Mouse (Mus musculus): Measurements from ENCODE around the gene Tfcp2l1.

DNA sequence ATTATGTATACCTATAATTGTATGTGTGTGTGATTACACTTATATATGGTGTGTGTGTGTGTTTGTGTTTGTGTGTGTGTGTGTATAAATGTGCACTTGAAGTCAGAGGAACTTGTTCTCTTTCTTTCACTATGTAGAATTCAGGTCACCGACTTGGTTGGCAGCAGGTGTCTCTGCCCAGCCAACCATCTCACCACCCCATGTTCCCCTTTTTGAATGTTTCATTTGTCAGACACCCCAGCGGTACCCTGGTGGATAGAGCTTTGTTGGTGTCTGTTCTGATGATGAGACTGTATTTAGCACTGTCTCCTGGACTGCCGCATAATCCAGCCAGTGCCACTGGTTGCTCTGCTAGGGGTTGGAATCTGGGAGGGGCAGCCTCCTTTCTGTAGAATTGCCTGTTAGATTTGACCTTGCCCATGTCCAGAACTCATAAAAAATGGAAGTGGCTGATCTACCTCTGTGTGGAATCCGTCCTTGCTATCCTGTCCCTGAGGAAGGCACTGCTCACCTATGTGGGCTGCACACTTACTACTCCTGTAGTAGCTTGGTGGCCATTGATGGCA is 5.8 kb downstream of the Tfcp2l1 start:
- TF ChIP-seq POLR2A (IDR thresholded peaks at IDR 0.05; ENCODE audit: insufficient read depth, low read depth, low read length), result no peak
- no peak for TF ChIP-seq EP300 (IDR thresholded peaks at IDR 0.05; ENCODE audit: insufficient read depth, low read depth, low read length)
- no peak for TF ChIP-seq CTCF (IDR thresholded peaks at IDR 0.05)
